Mouse (Mus musculus): ENCODE measurements around the gene Cldn4.

Cldn4 gene

GRCm38 (mm10) chr5:134946857-134947255 is at the start of gene Cldn4:
TSS of gene Cldn4 (minus strand) at chr5:134946934.
- no peak for DNase-seq (ENCODE audit: low spot score)

- no peak for DNase-seq (ENCODE audit: low spot score)
Measured at GRCm38 (mm10) chr5:134992566-134992965, 45.8 kb upstream of the Cldn4 start.

GRCm38 (mm10) chr5:134989741-134990140 is 43.0 kb upstream of the Cldn4 start:
- no peak for DNase-seq (ENCODE audit: low spot score)

- no peak for DNase-seq (ENCODE audit: low spot score)
Measured at GRCm38 (mm10) chr5:134989166-134989565, 42.4 kb upstream of the Cldn4 start.

GRCm38 (mm10) chr5:134986298-134987268 is 39.8 kb upstream of the Cldn4 start:
- no peak for DNase-seq (ENCODE audit: low spot score)

- no peak for DNase-seq (ENCODE audit: low spot score)
Measured at GRCm38 (mm10) chr5:134985633-134986297, 39.0 kb upstream of the Cldn4 start, which contains the start of gene Cldn3. TSS of gene Cldn3 (plus strand) at chr5:134986214.

- DNase-seq (ENCODE audit: low spot score): no peak
Measured at GRCm38 (mm10) chr5:134983771-134984170, 37.0 kb upstream of the Cldn4 start.

GRCm38 (mm10) chr5:134983111-134983510 is 36.4 kb upstream of the Cldn4 start:
- no peak for DNase-seq (ENCODE audit: low spot score)

GRCm38 (mm10) chr5:134981149-134981548 is 34.4 kb upstream of the Cldn4 start:
- no peak for DNase-seq (ENCODE audit: low spot score)

GRCm38 (mm10) chr5:134977837-134978236 is 31.1 kb upstream of the Cldn4 start:
- no peak for DNase-seq (ENCODE audit: low spot score)

GRCm38 (mm10) chr5:134976577-134977250 is 30.0 kb upstream of the Cldn4 start:
- no peak for DNase-seq (ENCODE audit: low spot score)

GRCm38 (mm10) chr5:134976164-134976563 is 29.4 kb upstream of the Cldn4 start:
- DNase-seq (ENCODE audit: low spot score): no peak

- no peak for DNase-seq (ENCODE audit: low spot score)
Measured at GRCm38 (mm10) chr5:134974921-134975320, 28.2 kb upstream of the Cldn4 start.

GRCm38 (mm10) chr5:134974294-134974693 is 27.6 kb upstream of the Cldn4 start:
- DNase-seq (ENCODE audit: low spot score): no peak

GRCm38 (mm10) chr5:134973526-134973925 is 26.8 kb upstream of the Cldn4 start:
- no peak for DNase-seq (ENCODE audit: low spot score)

GRCm38 (mm10) chr5:134973081-134973480 is 26.3 kb upstream of the Cldn4 start:
- DNase-seq (ENCODE audit: low spot score): no peak

- DNase-seq (ENCODE audit: low spot score): no peak
Measured at GRCm38 (mm10) chr5:134970671-134971070, 23.9 kb upstream of the Cldn4 start.

GRCm38 (mm10) chr5:134967164-134967944 is 20.6 kb upstream of the Cldn4 start:
- DNase-seq (ENCODE audit: low spot score): no peak

GRCm38 (mm10) chr5:134965852-134966821 is 19.4 kb upstream of the Cldn4 start:
- no peak for DNase-seq (ENCODE audit: low spot score)

GRCm38 (mm10) chr5:134965473-134965851 is 18.7 kb upstream of the Cldn4 start:
- no peak for DNase-seq (ENCODE audit: low spot score)

All from ovary, postnatal 10 days (tissue).